Mouse (Mus musculus): Measurements from ENCODE around the gene Hoga1.

Hoga1 gene

DNA sequence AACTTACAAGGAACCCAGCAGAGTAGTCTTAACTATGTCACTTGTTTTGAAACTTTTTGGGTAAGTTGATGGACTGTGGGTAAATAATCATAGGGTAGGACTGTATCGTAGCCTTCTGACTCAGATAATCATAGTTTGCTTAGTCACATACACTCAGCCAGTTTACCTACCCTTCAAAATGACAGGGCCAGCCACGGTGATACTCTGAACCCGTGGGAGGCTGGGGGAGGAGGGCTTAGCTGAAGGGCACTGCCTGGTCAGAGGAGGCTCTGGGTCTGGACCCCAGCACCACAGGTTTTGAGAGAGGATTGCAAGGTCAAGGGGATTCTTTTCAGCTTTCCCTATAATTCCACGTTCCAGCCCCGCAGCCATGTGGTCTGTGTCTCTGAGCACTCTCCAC lies 73.2 kb downstream of the Hoga1 start:
- no peak for DNase-seq (ENCODE audit: low read depth, low spot score)

DNA sequence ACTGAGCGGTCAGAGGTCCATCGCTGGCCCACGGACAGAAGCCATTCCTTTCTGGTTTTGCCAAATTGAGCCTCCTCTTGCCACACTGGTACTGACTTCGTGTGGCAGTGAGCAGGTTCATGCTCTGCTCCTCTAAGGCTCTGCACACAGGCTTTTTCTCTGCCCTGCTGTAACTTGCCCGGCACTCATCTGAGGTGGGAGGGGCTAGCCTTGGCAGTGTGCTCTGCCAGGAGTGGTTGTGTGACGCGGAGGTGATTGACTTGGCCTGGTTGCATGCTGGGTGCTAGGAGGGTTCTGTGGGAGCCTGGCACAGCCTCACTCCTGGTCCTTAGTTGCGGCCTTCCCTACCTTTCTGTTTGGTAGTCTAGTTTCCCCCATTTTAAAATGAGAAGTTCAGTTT lies 75.0 kb downstream of the Hoga1 start:
- no peak for DNase-seq (ENCODE audit: low read depth, low spot score)
